Mouse (Mus musculus): ENCODE results near the gene Cyp39a1. TPM values are rescaled to one million over a fixed set of nuclear protein-coding genes. Genes with fewer than 3 reads are reported as not detected.

Cyp39a1 gene
- polyA plus RNA-seq, 2 experiments from 2014 or later, result 0.74 to 2.3 TPM

DNA sequence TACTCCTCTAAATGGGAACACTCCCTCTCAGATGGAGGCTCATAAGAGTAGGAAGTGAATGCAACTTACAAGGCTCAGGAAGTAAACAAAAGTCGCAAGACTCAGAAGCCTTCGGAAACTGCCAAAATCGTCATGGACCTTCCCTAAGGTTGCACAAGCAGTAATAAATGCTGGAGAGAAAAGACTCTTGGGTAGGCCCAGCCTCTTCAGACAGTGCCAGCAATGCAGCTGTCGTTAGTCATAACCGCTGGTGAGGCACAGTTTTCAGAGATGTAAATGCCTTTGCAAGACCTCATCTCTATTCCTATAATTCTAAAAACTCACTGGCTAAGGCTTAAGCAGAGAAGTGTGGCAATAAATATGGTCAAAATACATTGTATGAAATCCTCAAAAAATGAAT, 121.0 kb downstream of the Cyp39a1 start:
- no peak for ATAC-seq

DNA sequence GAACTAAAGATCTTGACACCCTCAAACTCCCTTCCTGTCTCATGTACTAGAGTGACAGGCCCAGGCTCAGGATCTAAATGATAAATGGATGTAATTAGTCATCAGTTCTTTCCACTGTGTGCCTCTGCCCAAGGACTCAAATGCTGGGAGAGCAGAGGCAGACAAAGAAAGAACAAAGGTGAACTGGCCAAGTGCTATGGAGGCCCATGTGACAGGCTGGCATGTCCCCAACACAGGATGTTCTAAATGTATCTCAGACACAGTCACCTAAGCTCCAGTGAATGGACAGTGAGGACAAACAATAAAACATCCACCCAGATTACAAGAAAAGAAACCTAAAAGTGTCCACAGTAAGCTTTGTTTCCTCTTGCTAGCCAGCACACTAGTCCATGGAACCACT, 122.2 kb downstream of the Cyp39a1 start:
- ATAC-seq, result no peak

DNA sequence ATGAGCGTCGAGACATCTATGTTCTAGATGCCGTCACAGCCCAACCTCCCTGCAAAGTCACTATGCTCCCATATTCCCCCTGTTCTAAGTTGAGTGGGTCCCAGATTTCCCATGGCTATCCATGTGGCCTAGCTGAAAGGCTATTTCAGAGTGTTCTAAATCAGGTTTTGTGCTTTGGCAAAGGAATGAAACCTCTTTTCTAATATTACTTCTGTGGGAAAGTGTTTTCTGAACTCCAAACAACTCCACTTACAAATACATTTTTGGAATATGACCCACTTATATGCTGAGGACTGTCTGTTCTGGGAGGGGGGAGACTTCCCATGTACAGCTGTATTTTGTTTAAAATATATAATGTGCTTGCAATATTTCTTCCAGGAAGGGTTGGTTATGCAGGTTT, 124.5 kb downstream of the Cyp39a1 start:
- ATAC-seq, result no peak

DNA sequence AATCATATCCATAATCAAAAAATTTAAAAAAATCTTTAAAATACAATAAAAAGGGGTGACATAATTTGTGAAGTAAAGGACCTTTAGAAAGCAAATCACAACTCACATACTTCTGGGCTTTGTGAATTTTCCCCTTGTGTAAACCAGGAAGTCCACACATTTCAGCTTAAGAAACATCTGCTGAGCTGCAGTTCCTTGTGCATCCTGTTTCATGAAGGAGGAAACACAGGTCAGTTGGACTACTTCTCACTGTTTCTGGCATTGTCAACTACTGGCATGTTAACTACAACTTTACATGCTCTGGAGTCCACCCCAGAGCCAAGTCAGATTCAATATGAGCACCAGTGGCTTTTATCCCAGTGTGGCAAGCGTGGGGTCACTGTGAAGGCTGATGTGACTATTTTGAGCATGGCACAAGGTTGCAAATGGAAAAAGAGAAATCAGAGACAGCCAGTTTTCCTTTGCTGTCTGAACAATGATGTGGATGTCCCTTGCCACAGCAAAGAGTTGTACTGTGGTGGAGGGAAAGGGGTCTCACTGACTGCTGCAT, 127.6 kb downstream of the Cyp39a1 start:
- no peak for ATAC-seq

Other genes with a start within 250 kb of the Cyp39a1 start
- gene Mep1a, start 164.6 kb upstream of the Cyp39a1 start, polyA plus RNA-seq (2017; shearing (Covaris generic)), result not detected
- gene Ankrd66, start 123.8 kb upstream of the Cyp39a1 start, polyA plus RNA-seq (2017; shearing (Covaris generic)), result not detected
- 1 to 10 TPM in 1 of 2 experiments, under 1 TPM in 1; 0.30 to 1.5 TPM for gene Pla2g7, start 99.3 kb upstream of the Cyp39a1 start, polyA plus RNA-seq (2017; shearing (Covaris generic))
- not detected for gene Tdrd6, start 37.1 kb upstream of the Cyp39a1 start, polyA plus RNA-seq (2017; shearing (Covaris generic))
- 1 to 10 TPM; 4.3 to 4.5 TPM for gene Slc25a27, start 211 bp upstream of the Cyp39a1 start, polyA plus RNA-seq (2017; shearing (Covaris generic))
- gene Rcan2, start 133.9 kb downstream of the Cyp39a1 start, polyA plus RNA-seq (2017; shearing (Covaris generic)), result not detected